Mouse (Mus musculus): ENCODE measurements around the gene B3gnt8. TPM values are rescaled to one million over a fixed set of nuclear protein-coding genes. Genes with fewer than 3 reads are reported as not detected.

The B3gnt8 gene
- total RNA-seq, 1 experiment from 2014 or later, result 3.6 TPM

Other genes with a start within 250 kb of the B3gnt8 start
- 400 and 439 TPM in 2 replicates for gene Lipe, start 227.9 kb upstream of the B3gnt8 start, total RNA-seq (2021)
- 0.53 TPM in 1 of 2 replicates, not detected in the other for gene Cxcl17, start 213.8 kb upstream of the B3gnt8 start, total RNA-seq (2021)
- 16.1 and 21.2 TPM in 2 replicates for gene Ceacam1, start 149.1 kb upstream of the B3gnt8 start, total RNA-seq (2021)
- 1.8 and 5.6 TPM in 2 replicates for gene Ceacam2, start 86.8 kb upstream of the B3gnt8 start, total RNA-seq (2021)
- not detected in 2 replicates for gene Erich4, start 10.8 kb upstream of the B3gnt8 start, total RNA-seq (2021)
- 37.4 and 43.7 TPM in 2 replicates for gene Dmac2, start 7.2 kb upstream of the B3gnt8 start, total RNA-seq (2021)
- 255 and 258 TPM in 2 replicates for gene Bckdha, start 32.3 kb downstream of the B3gnt8 start, total RNA-seq (2021)
- 43.3 and 53.2 TPM in 2 replicates for gene Exosc5, start 32.5 kb downstream of the B3gnt8 start, total RNA-seq (2021)
- 0.78 and 0.86 TPM in 2 replicates for gene Tmem91, start 48.5 kb downstream of the B3gnt8 start, total RNA-seq (2021)
- gene B9d2, start 54.1 kb downstream of the B3gnt8 start, total RNA-seq (2021), result 17.8 TPM in 2 replicates
- gene Tgfb1, start 60.3 kb downstream of the B3gnt8 start, total RNA-seq (2021), result 52.7 and 68.0 TPM in 2 replicates
- 43.8 and 45.0 TPM in 2 replicates for gene Ccdc97, start 92.4 kb downstream of the B3gnt8 start, total RNA-seq (2021)
- 119 and 130 TPM in 2 replicates for gene Hnrnpul1, start 128.1 kb downstream of the B3gnt8 start, total RNA-seq (2021)
- 44.8 and 57.9 TPM in 2 replicates for gene Axl, start 162.1 kb downstream of the B3gnt8 start, total RNA-seq (2021)
- gene Cyp2s1, start 190.3 kb downstream of the B3gnt8 start, total RNA-seq (2021), result 2.9 and 3.3 TPM in 2 replicates

All from adrenal gland, postnatal 14 days (tissue).